Mouse (Mus musculus): ENCODE data around the gene Eral1.

DNA sequence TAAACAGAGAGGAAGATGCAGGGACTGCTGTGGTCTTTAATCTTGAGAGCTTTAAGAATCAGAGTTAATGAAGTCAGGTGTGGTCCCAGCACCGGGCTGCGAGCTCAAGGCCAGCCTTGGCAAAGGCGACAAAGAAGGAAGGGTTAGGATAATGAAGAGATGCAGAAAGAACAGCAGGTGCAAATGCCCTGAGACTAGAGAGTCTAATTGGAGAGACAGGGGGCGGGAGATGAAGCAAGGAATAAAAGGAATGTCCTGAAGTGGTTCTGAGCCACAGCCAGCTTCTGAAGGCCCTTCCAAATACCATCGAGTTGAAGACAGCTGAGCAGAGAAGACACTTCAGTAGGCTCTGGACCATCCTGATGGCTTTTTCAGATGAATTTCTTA, 47.4 kb downstream of the Eral1 start:
- no peak for TF ChIP-seq CTCF (IDR thresholded peaks at IDR 0.05; ENCODE audit: control insufficient read depth, insufficient read depth, insufficient replicate concordance, low read depth, low read length)
- TF ChIP-seq POLR2A (IDR thresholded peaks at IDR 0.05; ENCODE audit: control insufficient read depth, low read depth, low read length): no peak
